Mouse (Mus musculus): ENCODE measurements around the gene Arnt.
A peak's percentile ranks its signal among the peaks of the same experiment; 100 is the strongest.
"Not testable (repeated sequence)": the region's sequence is repeated elsewhere in the genome, so short reads cannot be mapped to it uniquely, and the experiment has no call there.

Arnt gene

DNA sequence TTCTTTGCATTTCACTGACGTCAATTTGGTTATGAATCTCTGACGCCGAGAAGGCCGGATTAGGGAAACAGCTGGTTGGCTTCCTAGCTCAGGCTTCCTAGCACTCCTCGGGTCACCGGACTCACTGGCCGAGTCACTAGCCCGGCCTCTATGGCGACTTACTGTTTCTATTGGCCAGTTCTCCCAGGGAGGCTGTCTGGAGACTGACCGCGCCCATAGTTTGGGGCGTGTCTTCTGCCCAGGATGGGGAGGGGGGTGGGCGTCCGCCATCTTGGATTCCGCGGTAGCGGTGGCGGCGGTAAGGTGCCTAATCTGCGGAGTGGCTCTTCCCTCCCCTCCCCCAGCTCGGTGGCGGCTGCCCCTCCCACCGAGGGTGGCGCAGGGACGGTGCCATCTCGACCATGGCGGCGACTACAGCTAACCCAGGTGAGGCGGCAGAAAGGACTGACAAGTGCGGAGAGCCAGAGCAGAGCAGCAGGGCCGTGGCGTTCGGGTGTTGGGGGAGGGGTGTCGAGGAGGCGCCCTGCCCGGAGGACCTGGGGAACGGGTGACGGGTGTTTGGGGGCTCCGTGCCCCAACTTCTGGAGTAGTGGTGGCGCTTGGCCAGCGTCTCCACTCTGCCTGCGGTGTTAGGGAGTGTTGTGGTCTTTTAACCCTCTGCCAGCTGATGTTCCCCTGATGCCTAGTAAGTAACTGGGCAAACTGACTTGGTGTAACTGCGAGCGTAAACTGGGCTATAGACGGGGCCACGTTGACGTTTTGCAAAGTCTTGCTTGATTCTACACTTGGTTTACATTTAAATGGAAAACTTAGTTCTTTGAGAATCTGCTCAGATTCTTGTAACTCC lies at the start of gene Arnt:
Gene Arnt, plus strand, starts transcription at position 253 of the 847 bp plus-strand sequence.
- peak; percentile 95 for DNase-seq (ENCODE audit: low read depth, low spot score)

GRCm38 (mm10) chr3:95385401-95386075 lies 48.6 kb upstream of the Arnt start:
- peak; percentile 53 for DNase-seq (ENCODE audit: low read depth, low spot score)

DNA sequence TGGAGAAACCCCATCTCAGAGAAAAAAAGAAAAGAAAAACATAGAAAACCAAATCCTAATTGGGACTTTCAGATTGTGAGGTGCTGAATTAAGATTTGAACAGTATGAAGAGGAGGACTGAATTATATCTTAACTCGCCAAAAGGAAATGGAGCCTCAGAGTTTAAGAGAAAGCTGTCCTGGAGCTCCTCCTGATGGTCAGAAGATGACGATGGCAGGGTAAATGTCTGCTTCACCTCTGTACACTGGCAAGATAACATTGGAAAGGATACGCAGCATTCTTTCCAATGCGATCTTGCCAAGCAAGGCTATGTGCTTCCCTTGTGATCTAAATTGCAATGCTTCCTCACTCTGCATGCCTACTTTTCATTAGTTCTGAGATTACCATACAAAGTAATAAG lies 39.8 kb upstream of the Arnt start:
- peak; percentile 67 for DNase-seq (ENCODE audit: low read depth, low spot score)

GRCm38 (mm10) chr3:95402741-95403140 lies 31.4 kb upstream of the Arnt start, which contains the start of gene 4930558C23Rik:
Gene 4930558C23Rik, minus strand, starts transcription at chr3:95402841.
- no peak for DNase-seq (ENCODE audit: low read depth, low spot score)

DNA sequence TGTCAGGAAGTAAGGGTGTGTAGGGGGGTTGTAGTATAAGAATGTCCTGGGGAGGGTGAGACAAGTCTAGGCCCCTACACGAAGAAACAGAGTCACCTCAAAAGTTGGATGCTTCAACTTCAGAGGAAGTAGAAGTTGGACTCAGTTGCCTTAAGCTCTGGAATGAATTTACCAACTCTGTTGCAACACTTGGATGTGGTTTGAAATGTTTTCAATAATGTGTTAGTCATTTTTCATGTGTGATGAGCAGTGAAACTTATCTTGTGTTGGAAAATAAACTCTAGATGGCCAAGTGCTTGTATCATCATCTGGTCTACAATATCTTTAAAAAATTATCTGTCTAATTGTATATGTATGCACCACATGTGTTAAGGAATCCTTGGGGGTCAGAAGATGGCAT lies 26.5 kb upstream of the Arnt start:
- no peak for DNase-seq (ENCODE audit: low read depth, low spot score)

- DNase-seq (ENCODE audit: low read depth, low spot score) = no peak
Measured at GRCm38 (mm10) chr3:95408852-95409251, 25.3 kb upstream of the Arnt start.

DNA sequence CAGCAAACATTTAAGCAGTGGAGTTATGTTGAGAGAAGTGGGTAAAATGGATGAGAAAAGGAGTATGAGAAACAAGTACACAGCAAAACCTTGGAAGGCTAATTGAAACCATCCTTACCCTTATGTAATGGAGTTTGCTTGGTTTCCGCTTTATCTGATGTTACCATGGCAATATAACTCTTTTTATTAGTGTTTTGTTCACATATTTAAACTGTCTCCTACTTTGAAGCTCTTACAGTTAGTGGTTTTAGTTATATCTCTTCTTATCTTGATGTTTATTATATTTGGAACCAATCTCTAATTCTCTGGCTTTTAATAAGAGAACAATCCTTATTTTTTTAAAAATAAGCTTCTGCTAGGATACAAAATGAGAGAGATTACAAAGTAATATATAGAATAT lies 21.9 kb upstream of the Arnt start:
- DNase-seq (ENCODE audit: low read depth, low spot score) = no peak

- DNase-seq (ENCODE audit: low read depth, low spot score) = no peak
Measured at GRCm38 (mm10) chr3:95417866-95418265, 16.3 kb upstream of the Arnt start.

DNA sequence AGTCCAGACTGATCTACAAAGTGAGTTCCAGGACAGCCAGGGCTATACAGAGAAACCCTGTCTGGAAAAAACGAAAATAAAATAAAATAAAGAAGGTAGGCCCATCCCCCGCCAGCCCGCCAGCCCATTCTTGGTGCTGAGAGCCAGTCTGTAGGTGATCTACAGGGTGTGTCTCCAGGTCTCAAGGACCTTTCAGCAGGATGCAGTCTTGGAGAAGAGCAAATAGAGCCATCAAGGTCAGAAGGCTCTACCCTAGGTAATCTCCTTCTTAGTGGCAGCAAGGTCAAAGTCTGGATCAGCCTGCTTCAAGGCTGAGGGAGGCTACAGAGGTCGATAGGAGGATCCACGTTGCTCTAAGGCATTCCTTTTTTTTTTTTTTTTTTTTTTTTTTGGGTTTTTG lies 7.7 kb upstream of the Arnt start:
- not testable (repeated sequence) for DNase-seq (ENCODE audit: low read depth, low spot score)

GRCm38 (mm10) chr3:95427117-95427890 lies 6.9 kb upstream of the Arnt start:
- DNase-seq (ENCODE audit: low read depth, low spot score) = not testable (repeated sequence)

DNA sequence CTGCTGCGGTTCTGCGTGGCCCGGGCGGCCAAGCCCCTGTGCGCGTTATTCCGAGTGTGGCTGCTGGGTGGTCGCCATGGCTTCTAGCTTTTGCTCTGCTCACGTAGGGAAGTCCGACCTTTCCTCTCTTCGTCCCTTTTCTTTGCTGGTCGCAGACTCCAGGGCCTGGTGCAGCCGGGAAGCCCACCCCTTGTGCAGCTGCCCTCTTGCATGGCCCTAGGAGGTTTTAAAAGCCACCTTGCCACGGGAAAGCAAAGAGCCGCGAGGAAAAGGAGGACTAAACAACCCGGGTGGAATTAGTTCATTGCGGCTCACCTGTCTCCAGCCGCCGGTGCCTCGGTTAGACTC lies 6.3 kb upstream of the Arnt start:
- DNase-seq (ENCODE audit: low read depth, low spot score) = not testable (repeated sequence)

- DNase-seq (ENCODE audit: low read depth, low spot score) = not testable (repeated sequence)
Measured at GRCm38 (mm10) chr3:95428423-95428822, 5.8 kb upstream of the Arnt start.

- no peak for DNase-seq (ENCODE audit: low read depth, low spot score)
Measured at GRCm38 (mm10) chr3:95433301-95433915, 780 bp upstream of the Arnt start.

DNA sequence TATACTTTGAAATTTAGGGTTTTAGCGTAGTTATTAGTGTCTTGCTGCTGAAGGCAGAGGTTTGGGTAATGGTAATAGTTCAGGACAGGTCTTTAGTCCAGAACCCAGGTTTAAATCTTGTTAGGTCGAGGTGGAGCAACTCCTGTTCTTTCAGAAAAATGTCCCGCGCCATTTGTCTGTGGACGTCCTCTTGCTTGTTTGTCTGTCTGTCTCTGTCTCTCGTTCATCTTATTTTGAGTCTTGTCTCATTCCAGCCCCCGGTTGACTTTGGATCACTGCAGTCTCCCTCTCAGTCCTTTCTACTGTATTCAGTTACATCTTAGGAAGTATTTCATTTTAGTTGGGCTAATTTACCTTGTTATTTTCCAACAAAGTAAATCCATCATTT lies 789 bp downstream of the Arnt start:
- peak; percentile 23 for DNase-seq (ENCODE audit: low read depth, low spot score)

GRCm38 (mm10) chr3:95435561-95435960 lies 1.4 kb downstream of the Arnt start:
- no peak for DNase-seq (ENCODE audit: low read depth, low spot score)

DNA sequence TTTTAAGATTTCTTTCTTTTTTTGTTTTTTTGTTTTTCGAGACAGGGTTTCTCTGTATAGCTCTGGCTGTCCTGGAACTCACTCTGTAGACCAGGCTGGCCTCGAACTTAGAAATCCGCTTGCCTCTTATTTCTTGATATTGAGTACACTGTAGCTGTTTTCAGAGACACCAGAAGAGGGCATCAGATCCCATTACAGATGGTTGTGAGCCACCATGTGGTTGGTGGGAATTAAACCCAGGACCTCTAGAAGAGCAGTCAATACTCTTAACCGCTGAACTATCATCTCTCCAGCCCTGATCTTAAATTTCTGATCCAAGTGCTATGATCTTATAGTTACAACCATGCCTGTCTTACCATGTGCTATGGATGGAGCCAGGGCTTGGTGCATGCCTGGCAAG lies 4.4 kb downstream of the Arnt start:
- DNase-seq (ENCODE audit: low read depth, low spot score) = not testable (repeated sequence)

- no peak for DNase-seq (ENCODE audit: low read depth, low spot score)
Measured at GRCm38 (mm10) chr3:95439670-95440069, 5.5 kb downstream of the Arnt start.

DNA sequence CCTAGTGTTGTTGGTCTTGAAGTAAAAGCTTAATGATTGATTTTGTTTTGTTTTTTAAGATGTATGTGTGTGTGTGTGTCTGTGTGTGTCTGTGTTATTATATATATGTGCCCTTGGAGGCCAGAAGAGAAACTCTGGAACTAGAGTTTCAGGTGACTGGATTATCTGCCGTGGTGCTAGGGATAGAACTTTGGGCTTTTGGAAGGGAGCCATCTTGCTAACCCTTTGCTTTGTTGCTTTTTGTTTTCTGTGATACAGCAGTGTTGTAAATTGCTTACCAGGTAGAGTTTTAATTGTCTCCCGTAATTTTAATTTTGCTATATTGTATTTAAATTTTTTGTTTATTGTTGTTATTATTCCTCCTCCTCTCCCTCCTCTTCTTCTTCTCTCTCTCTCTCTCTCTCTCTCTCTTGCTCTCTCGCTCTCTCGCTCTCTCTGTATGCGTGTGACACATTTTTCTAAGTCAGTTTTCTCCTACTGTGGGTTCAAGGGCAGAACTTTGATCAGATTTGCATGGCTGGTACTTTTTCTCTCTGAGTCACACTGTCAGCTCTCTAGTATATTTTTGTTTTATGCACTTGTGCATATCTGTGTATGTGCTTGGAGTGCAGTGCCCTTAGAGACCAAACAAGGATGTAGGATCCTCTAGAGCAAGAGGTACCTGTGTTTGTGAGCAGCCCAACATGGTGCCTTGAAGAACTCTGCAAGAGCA lies 8.4 kb downstream of the Arnt start:
- DNase-seq (ENCODE audit: low read depth, low spot score) = no peak

DNA sequence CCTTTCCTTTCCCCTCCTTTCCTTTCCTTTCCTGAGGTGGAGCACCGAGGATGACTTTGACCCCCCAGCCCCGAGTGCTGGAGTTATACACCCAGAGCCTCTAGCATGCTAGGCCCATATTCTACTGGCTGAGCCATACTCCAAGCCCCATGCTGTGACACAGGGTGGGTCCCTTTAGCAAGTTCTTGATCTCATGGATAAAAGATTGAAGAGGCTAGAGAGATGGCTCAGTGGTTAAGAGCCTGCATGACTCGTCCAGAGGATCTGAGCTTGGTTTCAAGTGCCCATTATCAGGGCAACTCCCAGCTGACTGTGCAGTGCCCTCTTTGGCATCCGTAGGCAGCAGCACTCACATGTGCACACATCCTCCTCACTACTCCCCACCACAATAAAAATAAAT lies 11.1 kb downstream of the Arnt start:
- DNase-seq (ENCODE audit: low read depth, low spot score) = no peak

DNA sequence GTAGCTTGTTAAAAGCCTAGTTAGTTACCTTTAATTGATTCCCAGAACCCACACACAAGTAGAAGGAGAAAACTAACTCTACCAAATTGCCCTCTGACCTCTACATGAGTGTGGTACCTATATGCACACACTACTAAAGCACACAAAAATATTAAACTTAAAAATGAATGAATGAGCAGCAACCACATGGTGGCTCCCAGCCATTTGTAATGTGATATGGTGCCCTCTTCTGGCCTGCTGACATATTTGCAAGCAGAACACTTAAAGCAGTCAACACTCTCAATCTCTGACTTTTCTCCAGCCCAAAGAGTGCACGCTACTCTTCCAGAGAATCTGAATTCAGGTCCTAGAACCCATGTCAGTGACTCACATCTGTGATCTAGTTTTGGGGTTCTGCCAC lies 16.2 kb downstream of the Arnt start:
- peak; percentile 81 for DNase-seq (ENCODE audit: low read depth, low spot score)

GRCm38 (mm10) chr3:95450915-95451314 lies 16.7 kb downstream of the Arnt start:
- no peak for DNase-seq (ENCODE audit: low read depth, low spot score)

Measured in CD4-positive, CD25-positive, alpha-beta regulatory T cell, adult 2 months (primary cell).